Mouse (Mus musculus) mouse trophoblast stem cell (cell line): ENCODE measurements around the gene Dcun1d1.

Experiments used
- in situ Hi-C, 2 experiments: fragments of 300-500 bp; cut with MseI, MboI; formaldehyde crosslinking; loops; 2 replicates in 1 of 2; 3 replicates in 1 of 2; pipeline ENCODE4 v1.15.1; 2025

Gene Dcun1d1

GRCm38 (mm10) chr3:35937345-35937744 is at the start of gene Dcun1d1:
TSS of gene Dcun1d1 (minus strand) at chr3:35937445.
- in situ Hi-C loops = no loop called here

DNA sequence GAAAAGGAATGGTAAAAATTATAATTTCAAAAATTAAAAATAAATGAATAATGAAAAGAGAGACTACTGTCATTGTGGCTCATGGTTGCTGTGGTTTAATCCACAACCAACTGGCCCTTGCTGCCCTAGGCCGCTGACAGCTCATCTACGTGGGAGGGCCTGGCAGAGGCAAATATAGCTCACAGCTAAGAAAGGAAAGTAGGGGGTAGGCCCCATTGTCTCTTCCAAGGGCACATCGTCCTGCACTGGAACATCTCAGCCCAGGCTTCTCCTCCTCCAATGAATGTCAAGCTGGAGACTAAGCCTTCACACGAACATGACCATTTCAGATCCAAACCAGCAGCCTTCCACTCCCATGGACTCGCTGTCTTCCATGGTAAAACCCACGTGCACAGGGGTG is 49.0 kb upstream of the Dcun1d1 start:
- in situ Hi-C loops = no loop called here

DNA sequence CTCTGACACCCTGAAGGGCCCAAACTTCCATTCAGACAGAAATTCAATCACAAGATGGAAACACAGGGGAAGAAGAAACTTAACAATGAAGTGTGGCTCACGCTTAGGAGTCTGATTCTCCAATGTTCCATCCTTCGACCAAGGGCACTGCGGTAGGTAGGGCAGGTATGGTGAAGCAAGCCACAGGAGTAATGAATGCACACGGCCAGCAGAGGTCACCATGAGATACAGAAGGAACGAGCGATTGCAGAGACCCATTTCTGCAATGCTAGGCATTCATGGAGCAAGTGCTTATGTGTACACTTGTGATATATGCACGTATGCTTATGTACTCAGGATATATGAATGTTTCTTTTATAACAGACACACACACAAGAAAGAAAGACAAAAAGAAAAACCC is 36.3 kb upstream of the Dcun1d1 start:
- in situ Hi-C loops = loop anchor here (10.0 kb wide), 3 partner anchors 81 to 161 kb away; partner anchors contain the start of genes Acad9 (in 1 of the 2) and Ccdc144b (in 1 of the 2)

DNA sequence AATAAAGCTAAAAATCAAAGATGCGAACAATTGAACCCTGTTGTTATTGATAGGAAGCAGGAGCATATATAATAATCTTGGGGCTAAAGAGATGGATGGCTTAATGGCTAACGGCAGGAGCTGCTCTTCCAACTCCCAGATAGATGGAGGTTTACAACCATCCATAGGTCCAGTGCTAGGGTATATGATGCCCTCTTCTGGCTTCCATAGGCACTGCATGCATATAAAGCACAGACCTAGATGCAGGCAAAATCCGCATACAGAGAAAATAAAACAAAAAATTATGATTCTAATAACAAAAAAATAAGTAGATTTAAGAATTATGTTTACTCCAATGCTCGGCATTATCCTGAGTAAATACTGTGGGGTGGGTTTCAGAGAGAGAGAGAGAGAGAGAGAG is 35.7 kb upstream of the Dcun1d1 start:
- in situ Hi-C loops = loop anchor here (10.0 kb wide), 3 partner anchors 82 to 162 kb away; partner anchors contain the start of genes Acad9 (in 1 of the 2) and Ccdc144b (in 1 of the 2)

GRCm38 (mm10) chr3:35971149-35971548 is 33.9 kb upstream of the Dcun1d1 start:
- in situ Hi-C loops = loop anchor here (10.0 kb wide), 3 partner anchors 84 to 164 kb away; partner anchors contain the start of genes Acad9 (in 1 of the 2) and Ccdc144b (in 1 of the 2)

- in situ Hi-C loops = loop anchor here (10.0 kb wide), 3 partner anchors 84 to 164 kb away; partner anchors contain the start of genes Acad9 (in 1 of the 2) and Ccdc144b (in 1 of the 2)
Measured at GRCm38 (mm10) chr3:35970441-35970840, 33.2 kb upstream of the Dcun1d1 start.

DNA sequence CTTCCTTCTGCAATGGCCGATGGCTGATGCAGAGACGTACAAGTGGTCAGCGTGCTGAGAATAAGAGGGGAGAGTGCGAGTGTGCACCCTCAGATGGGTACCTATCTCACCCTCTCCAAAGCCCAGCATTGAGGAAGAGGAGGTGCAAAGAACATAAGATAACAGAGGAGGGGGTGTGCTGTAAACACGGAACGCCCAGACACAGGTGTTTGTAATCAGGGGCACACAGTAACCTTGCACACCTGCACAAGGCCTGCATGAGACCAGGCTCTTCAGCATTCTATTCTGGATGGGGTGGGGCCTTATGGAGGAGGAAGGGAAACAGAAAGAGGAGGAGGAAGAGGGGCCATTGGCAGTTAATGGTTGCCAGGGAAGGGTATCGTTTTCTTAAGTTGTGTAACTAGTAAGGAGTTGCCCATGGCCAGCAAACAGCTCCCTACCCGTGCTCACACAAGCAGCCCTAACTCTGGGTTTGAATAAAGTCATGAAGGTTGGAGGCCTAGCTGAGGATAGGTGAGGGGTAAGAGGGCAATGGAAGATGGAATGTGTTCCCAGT is 30.2 kb upstream of the Dcun1d1 start:
- in situ Hi-C loops = no loop called here

DNA sequence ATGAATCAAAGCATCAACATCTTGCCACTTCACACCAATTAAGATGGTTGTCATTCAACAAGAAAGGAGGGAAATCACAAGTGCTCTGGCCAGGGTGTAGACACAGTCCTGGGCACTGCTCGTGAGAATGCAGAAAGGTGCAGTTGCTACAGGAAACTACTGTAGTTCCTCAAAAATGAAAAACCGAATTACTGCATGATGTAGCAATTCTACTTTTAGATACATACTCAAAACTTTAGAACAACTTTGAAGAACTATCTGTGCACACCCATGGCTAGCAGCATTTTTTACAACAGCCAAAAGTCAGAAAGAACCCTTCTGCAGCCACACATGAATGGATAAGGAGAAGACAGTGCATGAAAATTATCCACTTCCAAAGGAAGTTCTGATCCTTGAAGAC is 29.2 kb upstream of the Dcun1d1 start:
- in situ Hi-C loops = no loop called here

DNA sequence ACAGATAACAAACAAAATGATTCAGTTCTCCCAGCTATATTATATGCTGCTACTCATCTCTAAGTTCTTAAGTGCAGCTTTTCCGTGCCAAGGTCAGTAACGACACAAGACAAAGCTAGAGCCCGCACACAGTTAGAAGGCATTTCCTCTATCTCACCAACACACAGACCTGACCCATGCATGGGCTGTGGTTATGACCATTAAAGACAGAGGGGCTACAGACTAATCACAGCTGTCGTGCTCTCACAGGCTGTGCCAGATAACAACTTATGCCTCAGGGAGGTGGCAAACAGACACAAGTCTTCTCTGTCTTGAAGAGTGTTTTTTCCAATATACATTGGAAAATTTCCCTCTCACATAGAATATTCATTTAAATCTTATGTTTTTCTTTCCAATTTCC is 27.7 kb upstream of the Dcun1d1 start:
- in situ Hi-C loops = no loop called here

GRCm38 (mm10) chr3:35963921-35964320 is 26.7 kb upstream of the Dcun1d1 start:
- in situ Hi-C loops = no loop called here

DNA sequence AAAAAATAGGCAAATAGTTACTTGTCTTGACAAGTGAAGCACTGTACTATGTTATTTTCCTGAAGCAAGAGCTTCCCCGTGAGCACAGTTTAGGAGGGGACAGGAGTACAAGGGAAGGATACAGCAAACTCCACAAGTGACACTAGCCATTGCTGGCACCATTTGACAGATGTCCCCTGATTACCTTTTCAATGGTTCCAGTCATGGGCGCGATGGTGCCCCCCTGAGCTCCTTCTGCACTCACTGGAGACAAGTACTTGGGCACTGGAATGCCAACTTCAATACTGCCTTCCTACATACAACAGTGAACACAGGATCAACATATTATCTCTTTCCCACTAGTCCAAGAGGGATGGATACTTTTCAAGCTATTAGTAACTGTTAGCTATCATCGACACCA is 26.2 kb upstream of the Dcun1d1 start:
- in situ Hi-C loops = no loop called here

- in situ Hi-C loops = no loop called here
Measured at GRCm38 (mm10) chr3:35962967-35963366, 25.7 kb upstream of the Dcun1d1 start.

DNA sequence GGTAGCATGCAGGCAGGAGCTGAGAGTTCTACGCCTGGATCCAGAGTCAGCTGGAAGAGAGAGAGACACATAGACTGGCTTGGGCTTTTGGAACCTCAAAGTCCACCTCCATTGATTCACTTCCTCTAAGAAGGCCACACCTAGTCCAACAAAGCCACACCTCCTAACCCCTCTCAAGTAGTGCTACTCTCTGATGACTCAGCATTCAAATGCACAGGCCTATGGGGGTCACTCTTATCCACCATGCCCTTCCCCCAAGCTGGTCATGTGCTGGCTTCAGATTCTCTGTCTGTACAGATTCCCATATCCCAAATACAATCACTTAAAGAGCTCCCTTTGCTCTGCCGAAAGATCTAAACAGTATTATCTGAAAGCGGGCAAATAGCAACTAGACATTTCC is 20.0 kb upstream of the Dcun1d1 start:
- in situ Hi-C loops = no loop called here

GRCm38 (mm10) chr3:35954901-35955575 is 17.8 kb upstream of the Dcun1d1 start:
- in situ Hi-C loops = no loop called here

GRCm38 (mm10) chr3:35953816-35954215 is 16.6 kb upstream of the Dcun1d1 start:
- in situ Hi-C loops = no loop called here

- in situ Hi-C loops = no loop called here
Measured at GRCm38 (mm10) chr3:35953184-35953583, 15.9 kb upstream of the Dcun1d1 start.

DNA sequence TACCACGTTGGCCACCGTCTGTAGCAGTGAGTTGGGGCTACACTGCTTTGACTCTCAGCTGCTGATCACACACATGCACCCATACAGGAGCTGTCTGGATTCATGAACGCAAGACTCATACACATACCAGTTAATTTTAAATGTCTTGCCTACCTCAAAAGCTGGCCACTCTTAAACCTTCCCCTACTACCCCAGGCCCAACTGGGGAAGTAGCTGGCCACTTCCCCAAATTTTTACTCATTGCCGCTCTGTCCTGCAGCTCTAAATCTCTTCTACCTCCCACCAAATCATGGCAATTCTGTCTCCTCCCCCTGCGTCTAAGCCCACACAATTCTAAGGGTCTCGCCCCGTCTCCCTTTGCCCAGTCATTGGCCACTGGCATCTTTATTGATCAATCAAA is 11.0 kb upstream of the Dcun1d1 start:
- in situ Hi-C loops = no loop called here

DNA sequence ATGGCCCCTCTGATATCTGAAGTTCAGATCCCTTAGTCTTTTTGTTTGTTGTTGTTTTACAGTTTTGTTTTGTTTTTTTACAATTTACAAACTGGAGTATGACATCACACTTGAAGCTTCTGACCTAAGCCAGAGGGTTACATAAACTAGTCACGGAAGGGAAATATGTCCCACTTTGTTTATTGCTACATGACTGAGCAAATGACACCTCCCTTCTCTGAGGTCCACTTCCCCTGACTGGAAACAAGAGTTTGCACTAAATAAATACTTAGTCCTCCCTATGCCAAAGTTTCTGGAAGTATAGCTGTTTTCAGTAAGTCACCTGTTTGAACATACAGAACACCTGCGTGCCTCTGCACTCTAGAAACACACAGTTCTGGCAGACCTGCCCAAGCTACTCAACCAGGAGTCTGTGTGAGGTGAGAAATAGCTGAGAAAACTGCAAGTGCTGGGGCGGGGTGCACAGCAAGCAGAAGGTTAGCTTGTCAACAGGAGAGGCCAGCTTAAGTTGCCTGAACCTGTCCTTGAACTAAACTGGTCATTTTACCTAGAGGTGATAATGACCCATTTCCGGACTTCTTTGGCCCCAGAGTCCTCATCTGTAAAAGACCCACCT is 3.4 kb upstream of the Dcun1d1 start:
- in situ Hi-C loops = no loop called here

GRCm38 (mm10) chr3:35940047-35940446 is 2.8 kb upstream of the Dcun1d1 start:
- in situ Hi-C loops = no loop called here

DNA sequence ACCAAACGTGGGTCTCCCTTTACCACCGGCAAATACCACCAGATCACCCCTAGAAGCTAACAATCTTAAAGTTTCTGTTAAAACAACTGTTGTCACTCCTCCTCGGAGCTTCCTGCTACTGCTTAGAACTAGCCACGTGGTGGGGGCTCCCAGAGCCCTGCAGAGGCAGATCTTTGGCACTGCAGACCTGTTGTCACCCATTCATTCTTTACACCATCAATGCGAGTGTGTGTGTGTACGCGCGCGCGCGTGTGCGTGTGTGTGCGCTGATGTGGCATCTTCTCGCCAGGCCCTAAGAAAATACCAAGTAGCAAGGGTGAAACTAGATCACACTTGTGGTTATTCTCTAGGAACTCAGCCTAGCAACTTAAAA is 3.9 kb downstream of the Dcun1d1 start:
- in situ Hi-C loops = no loop called here

GRCm38 (mm10) chr3:35932735-35933404 is 4.4 kb downstream of the Dcun1d1 start:
- in situ Hi-C loops = no loop called here
